ENCODE assay signal across 14 mouse cellular contexts in genomic region chr1:127603697-127604631, GRCm38 (mm10).
A peak's percentile ranks its signal among the peaks of the same experiment; 100 is the strongest.
DNase-seq lines count a peak whose midpoint lies in the region; ATAC-seq and TF ChIP-seq lines count a peak whose summit lies in the region.
"Had no signal": no experiment of that assay in that cellular context is flagged by ENCODE, and none has a peak within 500 bp of the region (broad histone marks: within the 10 kb centered on the region; RNA-seq: fewer than 3 reads in every experiment).

No protein-coding gene starts in this region.

- H3K4me2 ChIP-seq in forebrain, postnatal 0 days (ENCODE audit: low read depth), result no peak overlapping the region
- no peak overlapping the region for H3K4me2 ChIP-seq in midbrain, embryonic 13.5 days (replicated peaks)
- H3K4me2 ChIP-seq in kidney, embryonic 15.5 days, result no peak overlapping the region
- H3K4me2 ChIP-seq: embryonic facial prominence, embryonic 13.5 days; heart, embryonic 15.5 days had no signal

- no peaks in the 10 kb centered on the region for H3K9me3 ChIP-seq in forebrain, postnatal 0 days (ENCODE audit: low read length)
- no peaks in the 10 kb centered on the region for H3K9me3 ChIP-seq in midbrain, embryonic 13.5 days
- H3K9me3 ChIP-seq in kidney, embryonic 15.5 days (replicated peaks), result no peaks in the 10 kb centered on the region
- H3K9me3 ChIP-seq: embryonic facial prominence, embryonic 13.5 days; heart, embryonic 15.5 days had no signal

- no peak overlapping the region for H3K4me3 ChIP-seq in forebrain, postnatal 0 days (ENCODE audit: low read depth, low read length)
- no peak overlapping the region for H3K4me3 ChIP-seq in midbrain, embryonic 13.5 days (replicated peaks)
- no peak overlapping the region for H3K4me3 ChIP-seq in kidney, embryonic 15.5 days (replicated peaks)
- H3K4me3 ChIP-seq: embryonic facial prominence, embryonic 13.5 days; gastrocnemius, adult 2 months; heart, embryonic 15.5 days had no signal

- peak; percentile 85 for ATAC-seq in forebrain, postnatal 0 days
- peak; percentile 87 for ATAC-seq in midbrain, embryonic 13.5 days
- ATAC-seq in kidney, embryonic 15.5 days (replicated peaks; ENCODE audit: low FRiP score), result no peak
- no peak for ATAC-seq in monocyte, adult 5-6 weeks (replicated peaks; ENCODE audit: insufficient number of reproducible peaks, low FRiP score, low TSS enrichment, poor library complexity, severe bottlenecking)
- ATAC-seq: intestine, postnatal 0 days; liver, postnatal 0 days had no signal

- peak; percentile 26 to 38 for DNase-seq in cerebellum, postnatal 14 days
- no peak for DNase-seq in cerebellum, adult 18-20 months
- DNase-seq in ZHBTc4 (ENCODE audit: low read depth, low spot score) (peak; percentile 18), MN1 (ENCODE audit: low spot score) (no peak)
- DNase-seq in forebrain, postnatal 0 days, result peak; percentile 53
- DNase-seq: gastrocnemius, adult 2 months; liver, postnatal 0 days; right cerebral cortex, postnatal 14 days had no signal

- H3K27me3 ChIP-seq in forebrain, postnatal 0 days (ENCODE audit: insufficient read depth, low read length), result no peaks in the 10 kb centered on the region
- no peaks in the 10 kb centered on the region for H3K27me3 ChIP-seq in midbrain, embryonic 13.5 days
- no peaks in the 10 kb centered on the region for H3K27me3 ChIP-seq in kidney, embryonic 15.5 days
- H3K27me3 ChIP-seq: embryonic facial prominence, embryonic 13.5 days; heart, embryonic 15.5 days had no signal

- peak overlapping the region; percentile 40; the same call in 1 of the 2 replicates for H3K27ac ChIP-seq in forebrain, postnatal 0 days (ENCODE audit: low read depth, low read length)
- H3K27ac ChIP-seq in midbrain, embryonic 13.5 days, result peak overlapping the region; percentile 75
- no peak overlapping the region for H3K27ac ChIP-seq in kidney, embryonic 15.5 days
- H3K27ac ChIP-seq: embryonic facial prominence, embryonic 13.5 days; gastrocnemius, adult 2 months; heart, embryonic 15.5 days had no signal

- no peak overlapping the region for H3K9ac ChIP-seq in forebrain, postnatal 0 days
- H3K9ac ChIP-seq in midbrain, embryonic 13.5 days (replicated peaks), result 0 out of 2 replicates have a peak overlapping the region, but pooled peaks have one; percentile 1
- no peak overlapping the region for H3K9ac ChIP-seq in kidney, embryonic 15.5 days
- H3K9ac ChIP-seq: embryonic facial prominence, embryonic 13.5 days; heart, embryonic 15.5 days; liver, postnatal 0 days had no signal

- WGBS in forebrain, postnatal 0 days, result 32% methylated on average over 9 of the region's 9 CpGs
- WGBS in midbrain, embryonic 13.5 days, result 35% methylated on average over 9 of the region's 9 CpGs
- 85% methylated on average over 9 of the region's 9 CpGs for WGBS in kidney, embryonic 15.5 days

- H3K4me1 ChIP-seq in forebrain, postnatal 0 days (ENCODE audit: insufficient read depth), result 0 out of 2 replicates have a peak, but pooled peaks cover 6% of the 10 kb centered on the region
- peaks cover 25% of the 10 kb centered on the region for H3K4me1 ChIP-seq in midbrain, embryonic 13.5 days (replicated peaks)
- no peaks in the 10 kb centered on the region for H3K4me1 ChIP-seq in kidney, embryonic 15.5 days
- H3K4me1 ChIP-seq: embryonic facial prominence, embryonic 13.5 days; heart, embryonic 15.5 days had no signal

- no peak for TF ChIP-seq CTCF in forebrain, postnatal 0 days (IDR thresholded peaks at IDR 0.05; ENCODE audit: low read depth)

- H3K36me3 ChIP-seq in forebrain, postnatal 0 days (ENCODE audit: insufficient read depth), result no peaks in the 10 kb centered on the region
- H3K36me3 ChIP-seq in midbrain, embryonic 13.5 days, result no peaks in the 10 kb centered on the region
- no peaks in the 10 kb centered on the region for H3K36me3 ChIP-seq in kidney, embryonic 15.5 days
- H3K36me3 ChIP-seq: embryonic facial prominence, embryonic 13.5 days; heart, embryonic 15.5 days had no signal

Comparison
In these comparisons a context has a peak if more than half of its experiments do, and no peak if none do; other contexts are left out.
1. DNase-seq: peak in cerebellum, postnatal 14 days (2 of 2), ZHBTc4 (single experiment) and forebrain, postnatal 0 days (single experiment); none in cerebellum, adult 18-20 months (0 of 2) and MN1 (single experiment).
2. ATAC-seq: peak in forebrain, postnatal 0 days (single experiment) and midbrain, embryonic 13.5 days (single experiment); none in kidney, embryonic 15.5 days (single experiment) and monocyte, adult 5-6 weeks (single experiment).